Mouse (Mus musculus): ENCODE data around the gene Gm17361. TPM values are rescaled to one million over a fixed set of nuclear protein-coding genes. Genes with fewer than 3 reads are reported as not detected.
"Not testable (repeated sequence)": the region's sequence is repeated elsewhere in the genome, so short reads cannot be mapped to it uniquely, and the experiment has no call there.

The Gm17361 gene
- not detected for total RNA-seq (2021)
- long read RNA-seq, experiment 1 = 0 reads
- long read RNA-seq, experiment 2 = 0 reads

DNA sequence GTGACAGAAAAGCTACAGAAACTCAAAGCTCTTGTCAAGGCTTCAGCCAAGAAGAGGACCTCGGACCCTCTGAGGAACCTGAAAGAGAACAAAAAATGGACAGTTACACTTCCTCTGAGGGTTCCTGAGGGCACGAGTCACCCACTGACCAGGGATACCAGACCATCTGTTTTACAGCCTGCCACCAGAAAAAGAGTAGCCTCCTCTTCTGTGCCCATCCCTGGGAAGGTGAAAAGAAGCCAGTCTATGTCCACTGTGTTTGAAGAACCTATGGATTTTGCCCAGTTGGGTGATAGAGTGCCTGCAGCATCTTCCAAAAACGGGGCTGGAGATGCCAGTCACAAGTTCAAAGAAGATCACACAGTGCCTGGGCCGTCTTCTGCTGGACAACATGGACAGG lies at the start of gene Gm17361:
Gene Gm17361 (plus strand): TSS at position 301 of the 400 bp plus-strand sequence.
- DNase-seq (ENCODE audit: low spot score in 2 of 2) = not testable (repeated sequence)

Measured in gastrocnemius, postnatal 4 days (tissue).